9 mouse cellular contexts compared by ENCODE assay signal in the genomic region with DNA sequence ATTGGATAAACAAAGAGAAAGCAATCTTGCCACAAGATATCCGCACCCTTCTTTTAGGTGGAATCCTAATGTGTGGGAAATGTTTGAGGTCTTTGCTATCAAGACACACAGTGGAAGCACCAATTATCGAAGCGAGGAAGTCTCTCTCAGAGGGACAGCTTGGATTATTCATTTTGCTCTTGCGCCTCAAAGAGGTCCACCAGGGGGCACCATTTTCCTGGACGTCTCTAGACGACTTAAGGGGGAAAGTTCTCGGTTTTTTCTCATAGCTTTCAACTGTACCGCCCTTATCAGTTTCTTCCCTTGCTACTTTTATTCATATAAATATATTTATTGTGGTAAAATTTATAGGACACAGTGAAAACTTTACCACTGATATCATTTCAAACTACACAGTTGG. TPM values are rescaled to one million over a fixed set of nuclear protein-coding genes. Genes with fewer than 3 reads are reported as not detected.
A peak's percentile ranks its signal among the peaks of the same experiment; 100 is the strongest.
DNase-seq lines count a peak whose midpoint lies in the region; ATAC-seq and TF ChIP-seq lines count a peak whose summit lies in the region.
"Had no signal": no experiment of that assay in that cellular context is flagged by ENCODE, and none has a peak within 500 bp of the region (broad histone marks: within the 10 kb centered on the region; RNA-seq: fewer than 3 reads in every experiment).

No protein-coding gene starts in this region.

- H3K9ac ChIP-seq in hindbrain, embryonic 14.5 days: no peak overlapping the region
- no peak overlapping the region for H3K9ac ChIP-seq in hindbrain, embryonic 16.5 days (ENCODE audit: low read depth, low read length)
- H3K9ac ChIP-seq in limb, embryonic 14.5 days (ENCODE audit: low read depth, low read length, severe bottlenecking): no peak overlapping the region
- H3K9ac ChIP-seq: midbrain, embryonic 12.5 days had no signal

- DNase-seq in hindbrain, embryonic 14.5 days (ENCODE audit: low spot score): peak; percentile 73
- peak; percentile 26 for DNase-seq in WW6 (ENCODE audit: low read depth, low spot score)
- peak; percentile 71 to 86 for DNase-seq in cerebellum, postnatal 25 days
- peak; percentile 73 for DNase-seq in limb, embryonic 14.5 days (ENCODE audit: low spot score)
- peak; percentile 80 for DNase-seq in retina, embryonic 14.5 days (ENCODE audit: low spot score)
- DNase-seq in urinary bladder, postnatal 10 days (ENCODE audit: low spot score): peak; percentile 21

- TF ChIP-seq POLR2A in limb, embryonic 14.5 days (IDR thresholded peaks at IDR 0.05; ENCODE audit: borderline replicate concordance, extremely low read depth, insufficient read depth, insufficient read length): no peak

- ATAC-seq in hindbrain, embryonic 14.5 days (ENCODE audit: low FRiP score): no peak
- ATAC-seq in hindbrain, embryonic 16.5 days: no peak
- ATAC-seq in hematopoietic stem cell, adult 5-6 weeks (replicated peaks in 1 of 2; ENCODE audit: insufficient read depth in 1 of 2, low FRiP score in 2 of 2, low TSS enrichment in 1 of 2, low read depth in 1 of 2, poor library complexity in 2 of 2, severe bottlenecking in 2 of 2): peak; percentile 76 to 81; a peak in 2 of 4 replicates
- no peak for ATAC-seq in limb, embryonic 14.5 days (ENCODE audit: low FRiP score, low read depth)

- H3K4me1 ChIP-seq in hindbrain, embryonic 14.5 days (replicated peaks; ENCODE audit: control insufficient read depth, insufficient read depth, low read length): 0 out of 2 replicates have a peak, but pooled peaks cover 4% of the 10 kb centered on the region
- no peaks in the 10 kb centered on the region for H3K4me1 ChIP-seq in hindbrain, embryonic 16.5 days (ENCODE audit: control insufficient read depth, insufficient read depth, low read depth, low read length)
- H3K4me1 ChIP-seq in limb, embryonic 14.5 days (ENCODE audit: control insufficient read depth, insufficient read depth, low read length): no peaks in the 10 kb centered on the region
- H3K4me1 ChIP-seq: midbrain, embryonic 12.5 days had no signal

- H3K27me3 ChIP-seq in hindbrain, embryonic 14.5 days (ENCODE audit: control insufficient read depth, insufficient read depth, low read length): no peaks in the 10 kb centered on the region
- no peaks in the 10 kb centered on the region for H3K27me3 ChIP-seq in hindbrain, embryonic 16.5 days (replicated peaks; ENCODE audit: control insufficient read depth, insufficient read depth, low read length)
- no peaks in the 10 kb centered on the region for H3K27me3 ChIP-seq in limb, embryonic 14.5 days (ENCODE audit: control insufficient read depth, insufficient read depth, low read length)
- H3K27me3 ChIP-seq: midbrain, embryonic 12.5 days had no signal

- H3K9me3 ChIP-seq in hindbrain, embryonic 14.5 days (ENCODE audit: control insufficient read depth, low read length): no peaks in the 10 kb centered on the region
- no peaks in the 10 kb centered on the region for H3K9me3 ChIP-seq in hindbrain, embryonic 16.5 days (ENCODE audit: control insufficient read depth, low read length)
- no peaks in the 10 kb centered on the region for H3K9me3 ChIP-seq in limb, embryonic 14.5 days (ENCODE audit: control insufficient read depth, low read length)
- H3K9me3 ChIP-seq: midbrain, embryonic 12.5 days had no signal

- H3K4me3 ChIP-seq in hindbrain, embryonic 14.5 days (replicated peaks; ENCODE audit: low read length): no peak overlapping the region
- no peak overlapping the region for H3K4me3 ChIP-seq in hindbrain, embryonic 16.5 days (ENCODE audit: low read length)
- no peak overlapping the region for H3K4me3 ChIP-seq in limb, embryonic 14.5 days (replicated peaks; ENCODE audit: low read length)
- H3K4me3 ChIP-seq: midbrain, embryonic 12.5 days had no signal

- no peak overlapping the region for H3K27ac ChIP-seq in hindbrain, embryonic 14.5 days
- no peak overlapping the region for H3K27ac ChIP-seq in hindbrain, embryonic 16.5 days (ENCODE audit: low read depth, low read length)
- no peak overlapping the region for H3K27ac ChIP-seq in limb, embryonic 14.5 days (replicated peaks; ENCODE audit: low read depth, low read length)
- H3K27ac ChIP-seq: midbrain, embryonic 12.5 days had no signal

- H3K36me3 ChIP-seq in hindbrain, embryonic 14.5 days (replicated peaks; ENCODE audit: control insufficient read depth, insufficient read depth): no peaks in the 10 kb centered on the region
- H3K36me3 ChIP-seq in hindbrain, embryonic 16.5 days (ENCODE audit: control insufficient read depth, insufficient read depth, low read length): no peaks in the 10 kb centered on the region
- H3K36me3 ChIP-seq in limb, embryonic 14.5 days (ENCODE audit: control insufficient read depth, insufficient read depth, low read length): no peaks in the 10 kb centered on the region
- H3K36me3 ChIP-seq: midbrain, embryonic 12.5 days had no signal

- 32% methylated on average over 8 of the region's 8 CpGs for WGBS in hindbrain, embryonic 14.5 days
- 26% methylated on average over 8 of the region's 8 CpGs for WGBS in hindbrain, embryonic 16.5 days
- WGBS in limb, embryonic 14.5 days: 21% methylated on average over 8 of the region's 8 CpGs

- no peak overlapping the region for H3K4me2 ChIP-seq in hindbrain, embryonic 14.5 days (replicated peaks)
- H3K4me2 ChIP-seq in hindbrain, embryonic 16.5 days (ENCODE audit: low read length): no peak overlapping the region
- H3K4me2 ChIP-seq in limb, embryonic 14.5 days (replicated peaks; ENCODE audit: low read depth, low read length, severe bottlenecking): no peak overlapping the region
- H3K4me2 ChIP-seq: midbrain, embryonic 12.5 days had no signal

RNA-seq across cellular contexts. Expression of a gene that starts 36.7 kb away (rescaled TPM):
- 8.9 and 11.8 TPM in 2 replicates for polyA plus RNA-seq in hindbrain, embryonic 14.5 days (2014; fragmentation: Nextera tagmentation; extraction: Ambion mirVana)
- polyA plus RNA-seq in hindbrain, embryonic 16.5 days (2015; fragmentation: Nextera tagmentation; extraction: Ambion mirVana): 4.6 and 4.7 TPM in 2 replicates
- 0.19 TPM in 1 of 2 replicates, not detected in the other for total RNA-seq in hematopoietic stem cell, adult 5-6 weeks (2017)
- polyA plus RNA-seq in limb, embryonic 14.5 days (2012; rRNA removed): 3.5 and 4.3 TPM in 2 replicates
- polyA plus RNA-seq in limb, embryonic 14.5 days (2014; fragmentation: Nextera tagmentation; extraction: Ambion mirVana): 2.7 and 2.9 TPM in 2 replicates

Comparison
In these comparisons a context has a peak if more than half of its experiments do, and no peak if none do; other contexts are left out.
1. ATAC-seq: peak in hematopoietic stem cell, adult 5-6 weeks (2 of 2); none in hindbrain, embryonic 14.5 days (single experiment), hindbrain, embryonic 16.5 days (single experiment) and limb, embryonic 14.5 days (single experiment).
2. DNase-seq: peak in every context shown above with its lines; median percentile 80 in retina, embryonic 14.5 days; 78 in cerebellum, postnatal 25 days; 73 in hindbrain, embryonic 14.5 days; 73 in limb, embryonic 14.5 days; 26 in WW6; 21 in urinary bladder, postnatal 10 days.